Mouse (Mus musculus) midbrain, embryonic 11.5 days (tissue): ENCODE data around the gene Serpine3. TPM values are rescaled to one million over a fixed set of nuclear protein-coding genes. Genes with fewer than 3 reads are reported as not detected.

Source experiments
- ATAC-seq: fragments of 200-750 bp; cut with Nextera tagmentation; 2 replicates; pipeline ENCODE4 v1.8.0; 2017; ENCODE audit warnings: moderate TSS enrichment, moderate library complexity; ENCODE audit not compliant: low FRiP score
- DNase-seq: peaks from one replicate; pipeline ENCODE4 v3.0.0; 2015; ENCODE audit warnings: low spot score; ENCODE audit errors: missing footprints
- H3K27ac ChIP-seq: fragments of 300-500 bp; sonication (generic); 2 replicates; pipeline ENCODE4 v1.5.1; 2014; ENCODE audit warnings: low read depth, low read length
- H3K27me3 ChIP-seq: fragments of 300-500 bp; sonication (generic); 2 replicates; pipeline ENCODE4 v1.6.1; 2014; ENCODE audit warnings: mild to moderate bottlenecking, low read length, moderate library complexity, mixed read lengths; ENCODE audit not compliant: control insufficient read depth, insufficient read depth
- H3K36me3 ChIP-seq: fragments of 300-500 bp; sonication (generic); 2 replicates; pipeline ENCODE4 v1.6.1; 2014; ENCODE audit warnings: mild to moderate bottlenecking, low read length, moderate library complexity, mixed read lengths; ENCODE audit not compliant: control insufficient read depth, insufficient read depth
- H3K4me1 ChIP-seq: fragments of 300-500 bp; sonication (generic); 2 replicates; pipeline ENCODE4 v1.6.1; 2014; ENCODE audit warnings: low read length; ENCODE audit not compliant: control insufficient read depth, insufficient read depth
- H3K4me2 ChIP-seq: fragments of 300-500 bp; sonication (generic); 2 replicates; pipeline ENCODE4 v1.6.1; 2014; ENCODE audit warnings: mild to moderate bottlenecking, moderate library complexity
- H3K4me3 ChIP-seq: fragments of 300-500 bp; sonication (generic); 2 replicates; pipeline ENCODE4 v1.5.1; 2014; ENCODE audit warnings: low read depth, low read length
- H3K9ac ChIP-seq: fragments of 300-500 bp; sonication (generic); 2 replicates; pipeline ENCODE4 v1.6.1; 2014; ENCODE audit warnings: low read length
- H3K9me3 ChIP-seq: fragments of 300-500 bp; sonication (generic); 2 replicates; pipeline ENCODE4 v1.6.1; 2016; ENCODE audit warnings: low read length; ENCODE audit not compliant: control insufficient read depth
- WGBS: fragments of 180-500 bp; shearing (Covaris S2); extraction: QIAGEN DNeasy Blood & Tissue Kit; methylation state at CpG from one replicate; pipeline ENCODE4 v1.1.7; 2014; 5-methylcytosine and 5-hydroxymethylcytosine counted together
- polyA plus RNA-seq: library from polyadenylated mRNA; unstranded; fragments of >200 nt; fragmentation: Nextera tagmentation; extraction: Ambion mirVana; gene quantifications from 2 replicates; pipeline ENCODE4 v1.2.1, GENCODE M21; 2014

The Serpine3 gene
- polyA plus RNA-seq, 1 experiment from 2014 or later, result not detected

- no peak overlapping the region for H3K9ac ChIP-seq
- DNase-seq (no peak), ATAC-seq (no peak)
- H3K36me3 ChIP-seq, result no peaks in the 10 kb centered on the region
- no peak overlapping the region for H3K4me3 ChIP-seq
- no peak overlapping the region for H3K27ac ChIP-seq
- H3K27me3 ChIP-seq, result no peaks in the 10 kb centered on the region
- H3K9me3 ChIP-seq, result no peaks in the 10 kb centered on the region
- WGBS, result 90% methylated on average over 6 of the region's 6 CpGs
- H3K4me1 ChIP-seq, result no peaks in the 10 kb centered on the region
- H3K4me2 ChIP-seq, result no peak overlapping the region
Observed at GRCm38 (mm10) chr14:62648405-62648804, 15.1 kb upstream of the Serpine3 start.

GRCm38 (mm10) chr14:62650376-62650775, 13.1 kb upstream of the Serpine3 start:
- no peaks in the 10 kb centered on the region for H3K36me3 ChIP-seq
- no peak for DNase-seq
- ATAC-seq, result no peak
- H3K9ac ChIP-seq, result no peak overlapping the region
- WGBS, result 68% methylated on average over 3 of the region's 3 CpGs
- H3K9me3 ChIP-seq, result no peaks in the 10 kb centered on the region
- H3K4me3 ChIP-seq, result no peak overlapping the region
- no peak overlapping the region for H3K4me2 ChIP-seq
- H3K27me3 ChIP-seq, result no peaks in the 10 kb centered on the region
- H3K27ac ChIP-seq, result no peak overlapping the region
- no peaks in the 10 kb centered on the region for H3K4me1 ChIP-seq

GRCm38 (mm10) chr14:62651771-62652170, 11.7 kb upstream of the Serpine3 start:
- H3K36me3 ChIP-seq, result no peaks in the 10 kb centered on the region
- DNase-seq, result no peak
- H3K27ac ChIP-seq, result no peak overlapping the region
- H3K4me3 ChIP-seq, result no peak overlapping the region
- no peaks in the 10 kb centered on the region for H3K9me3 ChIP-seq
- 90% methylated on average over 3 of the region's 3 CpGs for WGBS
- ATAC-seq, result no peak
- H3K4me1 ChIP-seq, result no peaks in the 10 kb centered on the region
- H3K4me2 ChIP-seq, result no peak overlapping the region
- H3K9ac ChIP-seq, result no peak overlapping the region
- H3K27me3 ChIP-seq, result no peaks in the 10 kb centered on the region

- Histone ChIP-seq H3K27ac (no peak overlapping the region), H3K4me3 (no peak overlapping the region), H3K36me3 (no peaks in the 10 kb centered on the region), H3K9me3 (no peaks in the 10 kb centered on the region), H3K4me1 (no peaks in the 10 kb centered on the region), H3K27me3 (no peaks in the 10 kb centered on the region), H3K9ac (no peak overlapping the region), H3K4me2 (no peak overlapping the region)
- ATAC-seq (no peak), DNase-seq (no peak)
- 92% methylated on average over 7 of the region's 7 CpGs for WGBS
Observed at GRCm38 (mm10) chr14:62655996-62656395, 7.5 kb upstream of the Serpine3 start.

DNA sequence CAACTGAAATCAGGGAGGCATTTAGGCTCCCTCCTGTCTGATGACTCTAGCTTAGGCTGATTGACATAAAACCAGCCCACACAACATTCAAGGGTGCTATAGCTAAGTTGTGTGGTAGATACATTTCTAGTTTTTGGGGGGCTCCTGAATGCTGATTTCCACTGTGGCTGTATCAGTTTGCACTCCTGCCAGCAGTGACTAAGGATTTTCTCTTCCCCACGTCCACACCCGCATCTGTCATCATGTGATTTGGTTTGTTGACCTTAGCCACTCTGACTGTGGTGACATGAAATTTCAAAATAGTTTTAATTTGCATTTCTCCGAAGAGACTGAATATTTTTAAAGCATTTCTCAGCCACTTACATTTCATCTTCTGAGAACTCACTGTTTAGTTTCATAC, 6.0 kb upstream of the Serpine3 start:
- no peak overlapping the region for H3K27ac ChIP-seq
- no peak overlapping the region for H3K4me3 ChIP-seq
- H3K4me2 ChIP-seq, result no peak overlapping the region
- WGBS, result 84% methylated on average over 3 of the region's 3 CpGs
- H3K4me1 ChIP-seq, result no peaks in the 10 kb centered on the region
- H3K9ac ChIP-seq, result no peak overlapping the region
- no peaks in the 10 kb centered on the region for H3K36me3 ChIP-seq
- no peak for ATAC-seq
- no peaks in the 10 kb centered on the region for H3K9me3 ChIP-seq
- H3K27me3 ChIP-seq, result no peaks in the 10 kb centered on the region
- no peak for DNase-seq

GRCm38 (mm10) chr14:62662381-62662780, 1.1 kb upstream of the Serpine3 start:
- ATAC-seq, result no peak
- no peak for DNase-seq
- Histone ChIP-seq H3K27me3 (no peaks in the 10 kb centered on the region), H3K9me3 (no peaks in the 10 kb centered on the region), H3K4me2 (no peak overlapping the region), H3K4me1 (no peaks in the 10 kb centered on the region), H3K27ac (no peak overlapping the region), H3K4me3 (no peak overlapping the region), H3K36me3 (no peaks in the 10 kb centered on the region), H3K9ac (no peak overlapping the region)
- 85% methylated on average over 6 of the region's 6 CpGs for WGBS

DNA sequence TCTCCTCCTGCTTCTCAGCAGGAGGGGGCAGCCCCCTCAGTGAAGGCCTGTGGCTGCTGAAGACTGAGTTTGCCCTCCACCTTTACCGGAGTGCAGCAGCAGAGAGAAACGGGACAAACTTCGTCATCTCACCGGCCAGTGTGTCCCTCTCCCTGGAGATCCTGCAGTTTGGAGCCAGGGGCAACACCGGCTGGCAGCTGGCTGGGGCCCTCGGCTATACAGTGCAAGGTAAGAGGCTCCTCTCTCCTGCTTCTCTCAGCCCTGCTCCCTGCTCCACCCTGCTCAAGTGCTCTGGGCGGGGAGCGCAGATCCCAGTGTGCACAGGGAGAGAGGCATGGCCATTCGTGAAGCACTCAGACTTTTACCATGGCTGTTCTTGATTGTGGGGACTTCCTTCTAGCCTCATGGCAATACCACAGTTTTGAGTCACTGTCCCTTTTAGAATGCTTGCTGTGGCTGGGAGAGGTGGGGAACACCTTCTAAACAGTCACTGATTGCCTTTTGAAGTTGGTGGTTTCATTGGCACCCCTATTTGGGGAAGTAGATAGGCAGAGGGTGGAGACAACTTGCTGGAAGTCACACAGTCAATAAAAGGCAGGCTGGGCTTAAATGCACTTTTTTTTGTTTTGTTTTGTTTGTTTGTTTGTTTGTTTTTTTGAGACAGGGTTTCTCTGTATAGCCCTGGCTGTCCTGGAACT, 1.7 kb downstream of the Serpine3 start:
- no peak overlapping the region for H3K4me2 ChIP-seq

DNA sequence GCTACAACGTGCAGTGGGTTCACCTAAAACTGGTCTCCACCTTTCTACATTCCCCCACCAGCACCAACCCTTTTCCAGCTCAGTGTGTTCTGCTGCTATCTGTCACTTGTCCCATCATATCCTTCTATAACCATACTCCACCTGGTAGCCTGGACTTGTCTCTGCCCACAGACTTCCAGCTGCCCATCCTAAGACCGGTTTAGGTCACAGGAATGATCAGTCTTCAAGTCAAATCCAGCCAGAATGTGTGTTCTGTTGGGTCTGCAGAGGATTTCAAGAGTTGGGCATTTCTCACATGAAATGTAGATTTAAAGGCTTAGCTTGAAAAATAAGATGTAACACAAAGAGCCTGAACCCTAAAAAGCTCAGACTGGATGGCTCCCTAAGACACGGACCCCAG, 10.2 kb downstream of the Serpine3 start:
- ATAC-seq (no peak), DNase-seq (no peak)
- no peak overlapping the region for H3K4me3 ChIP-seq
- H3K9me3 ChIP-seq, result no peaks in the 10 kb centered on the region
- H3K27ac ChIP-seq, result no peak overlapping the region
- no peak overlapping the region for H3K4me2 ChIP-seq
- no peaks in the 10 kb centered on the region for H3K36me3 ChIP-seq
- 93% methylated on average over 3 of the region's 3 CpGs for WGBS
- H3K4me1 ChIP-seq, result no peaks in the 10 kb centered on the region
- H3K27me3 ChIP-seq, result no peaks in the 10 kb centered on the region
- no peak overlapping the region for H3K9ac ChIP-seq

More for the DNA sequence above, 1.7 kb downstream of the Serpine3 start:
- 56% methylated on average over 9 of the region's 9 CpGs for WGBS
- no peaks in the 10 kb centered on the region for H3K36me3 ChIP-seq
- H3K4me3 ChIP-seq, result no peak overlapping the region
- H3K27me3 ChIP-seq, result no peaks in the 10 kb centered on the region
- no peak overlapping the region for H3K9ac ChIP-seq
- no peaks in the 10 kb centered on the region for H3K9me3 ChIP-seq
- no peak for ATAC-seq
- DNase-seq, result no peak
- H3K27ac ChIP-seq, result no peak overlapping the region
- H3K4me1 ChIP-seq, result no peaks in the 10 kb centered on the region

- Histone ChIP-seq H3K4me1 (no peaks in the 10 kb centered on the region), H3K4me2 (no peak overlapping the region), H3K27ac (no peak overlapping the region), H3K36me3 (peaks cover 4% of the 10 kb centered on the region), H3K27me3 (no peaks in the 10 kb centered on the region), H3K4me3 (no peak overlapping the region), H3K9ac (no peak overlapping the region), H3K9me3 (no peaks in the 10 kb centered on the region)
- ATAC-seq (no peak), DNase-seq (no peak)
- 91% methylated on average over 2 of the region's 2 CpGs for WGBS
Observed at GRCm38 (mm10) chr14:62718161-62718560, 54.7 kb downstream of the Serpine3 start.
